Mouse (Mus musculus): Measurements from ENCODE around the gene Cfap20. TPM values are rescaled to one million over a fixed set of nuclear protein-coding genes. Genes with fewer than 3 reads are reported as not detected.

The Cfap20 gene
- polyA plus RNA-seq, 1 experiment from 2014 or later, result 195 TPM

- Histone ChIP-seq H3K4me1 (ENCODE audit: control insufficient read depth in 2 of 2, insufficient read depth in 2 of 2, low read length in 2 of 2) (peaks cover 38 to 41% of the 10 kb centered on the region in 2 experiments), H3K27ac (replicated peaks in 1 of 2; ENCODE audit: control insufficient read depth in 1 of 2, insufficient read depth in 1 of 2, low read depth in 2 of 2, low read length in 2 of 2) (peak overlapping the region; percentile 63 to 66), H3K4me2 (ENCODE audit: low read length) (no peak overlapping the region), H3K27me3 (ENCODE audit: control insufficient read depth, insufficient read depth, low read length) (no peaks in the 10 kb centered on the region), H3K9me3 (ENCODE audit: control insufficient read depth, low read length) (no peaks in the 10 kb centered on the region), H3K4me3 (ENCODE audit: control insufficient read depth in 1 of 2, insufficient read depth in 1 of 2, low read depth in 1 of 2, low read length in 2 of 2) (no peak overlapping the region), H3K36me3 (ENCODE audit: control insufficient read depth, insufficient read depth, low read length) (no peaks in the 10 kb centered on the region), H3K9ac (ENCODE audit: low read length) (peak overlapping the region; percentile 25)
- ATAC-seq (ENCODE audit: insufficient number of reproducible peaks, insufficient read depth, low FRiP score, low read depth), result peak; percentile 60
- WGBS, result 16% methylated on average over 8 of the region's 8 CpGs
These were observed 39.3 kb downstream of the Cfap20 start for GRCm38 (mm10) chr8:95395186-95395918.

DNA sequence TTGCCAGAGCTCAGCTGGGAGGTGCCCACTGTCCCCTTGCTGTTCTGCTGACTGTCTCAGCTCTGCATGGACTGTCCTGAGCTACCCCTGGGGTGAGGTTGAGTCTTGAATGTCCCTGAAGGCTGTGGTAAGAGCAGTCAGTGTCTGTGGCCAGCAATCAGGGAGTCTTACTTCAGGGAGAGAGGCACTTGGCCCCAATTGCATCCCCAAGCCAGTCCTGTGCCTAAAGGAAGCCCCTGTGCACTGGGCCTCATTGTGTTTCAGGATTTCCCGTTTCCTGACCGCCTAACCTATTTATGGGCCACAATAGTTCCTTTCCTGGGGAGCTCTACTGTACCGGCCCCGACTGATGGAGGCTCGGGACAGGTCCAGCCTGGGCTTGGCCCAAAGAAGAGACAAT lies 42.1 kb downstream of the Cfap20 start:
- Histone ChIP-seq H3K4me3 (ENCODE audit: control insufficient read depth in 1 of 2, insufficient read depth in 1 of 2, low read depth in 1 of 2, low read length in 2 of 2) (no peak overlapping the region), H3K9ac (ENCODE audit: low read length) (peak overlapping the region; percentile 16; the same call in 1 of the 2 replicates), H3K4me1 (ENCODE audit: control insufficient read depth in 2 of 2, insufficient read depth in 2 of 2, low read length in 2 of 2) (peaks cover 37 to 39% of the 10 kb centered on the region in 2 experiments), H3K9me3 (ENCODE audit: control insufficient read depth, low read length) (no peaks in the 10 kb centered on the region), H3K36me3 (ENCODE audit: control insufficient read depth, insufficient read depth, low read length) (no peaks in the 10 kb centered on the region), H3K27ac (replicated peaks in 1 of 2; ENCODE audit: control insufficient read depth in 1 of 2, insufficient read depth in 1 of 2, low read depth in 2 of 2, low read length in 2 of 2) (peak overlapping the region; percentile 20 to 76; a peak in 3 of 4 replicates), H3K27me3 (ENCODE audit: control insufficient read depth, insufficient read depth, low read length) (no peaks in the 10 kb centered on the region), H3K4me2 (ENCODE audit: low read length) (no peak overlapping the region)
- WGBS, result 54% methylated on average over 5 of the region's 5 CpGs
- peak; percentile 55 for ATAC-seq (ENCODE audit: insufficient number of reproducible peaks, insufficient read depth, low FRiP score, low read depth)

DNA sequence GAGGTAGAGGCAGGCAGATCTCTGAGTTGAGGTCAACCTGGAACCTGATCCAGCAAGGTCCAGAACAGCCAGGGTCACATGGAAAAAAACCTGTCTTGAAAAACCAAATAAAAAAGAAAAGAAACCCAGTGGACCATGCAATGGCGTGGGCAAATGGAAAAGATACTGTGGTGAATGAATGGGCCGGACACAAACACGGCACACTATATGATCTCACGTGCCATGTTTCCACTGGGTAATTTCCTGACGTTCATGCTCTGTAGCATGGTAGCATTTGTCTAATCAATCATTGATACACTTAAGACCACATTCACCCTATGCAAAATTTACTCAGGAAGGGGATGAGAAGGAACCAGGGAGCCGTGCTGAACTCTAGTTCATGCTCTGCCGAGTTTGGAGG lies 43.6 kb downstream of the Cfap20 start:
- peaks cover 22 to 25% of the 10 kb centered on the region in 2 experiments for H3K4me1 ChIP-seq (ENCODE audit: control insufficient read depth in 2 of 2, insufficient read depth in 2 of 2, low read length in 2 of 2)

GRCm38 (mm10) chr8:95390312-95390711 lies 44.4 kb downstream of the Cfap20 start:
- WGBS, result 40% methylated on average over 4 of the region's 4 CpGs
- Histone ChIP-seq H3K4me3 (ENCODE audit: control insufficient read depth in 1 of 2, insufficient read depth in 1 of 2, low read depth in 1 of 2, low read length in 2 of 2) (no peak overlapping the region), H3K27me3 (ENCODE audit: control insufficient read depth, insufficient read depth, low read length) (no peaks in the 10 kb centered on the region), H3K9ac (ENCODE audit: low read length) (no peak overlapping the region), H3K36me3 (ENCODE audit: control insufficient read depth, insufficient read depth, low read length) (no peaks in the 10 kb centered on the region), H3K4me2 (ENCODE audit: low read length) (no peak overlapping the region), H3K27ac (replicated peaks in 1 of 2; ENCODE audit: control insufficient read depth in 1 of 2, insufficient read depth in 1 of 2, low read depth in 2 of 2, low read length in 2 of 2) (0 out of 4 replicates have a peak overlapping the region, but pooled peaks of 1 of the 2 experiments have one; percentile 6), H3K4me1 (ENCODE audit: control insufficient read depth in 2 of 2, insufficient read depth in 2 of 2, low read length in 2 of 2) (peaks cover 14 to 19% of the 10 kb centered on the region in 2 experiments), H3K9me3 (ENCODE audit: control insufficient read depth, low read length) (no peaks in the 10 kb centered on the region)
- no peak for ATAC-seq (ENCODE audit: insufficient number of reproducible peaks, insufficient read depth, low FRiP score, low read depth)

More for the DNA sequence above, 43.6 kb downstream of the Cfap20 start:
- Histone ChIP-seq H3K4me2 (ENCODE audit: low read length) (no peak overlapping the region), H3K9ac (ENCODE audit: low read length) (no peak overlapping the region), H3K27ac (replicated peaks in 1 of 2; ENCODE audit: control insufficient read depth in 1 of 2, insufficient read depth in 1 of 2, low read depth in 2 of 2, low read length in 2 of 2) (0 out of 4 replicates have a peak overlapping the region, but pooled peaks of 1 of the 2 experiments have one; percentile 6), H3K27me3 (ENCODE audit: control insufficient read depth, insufficient read depth, low read length) (no peaks in the 10 kb centered on the region), H3K9me3 (ENCODE audit: control insufficient read depth, low read length) (no peaks in the 10 kb centered on the region), H3K4me3 (ENCODE audit: control insufficient read depth in 1 of 2, insufficient read depth in 1 of 2, low read depth in 1 of 2, low read length in 2 of 2) (no peak overlapping the region), H3K36me3 (ENCODE audit: control insufficient read depth, insufficient read depth, low read length) (no peaks in the 10 kb centered on the region)
- ATAC-seq (ENCODE audit: insufficient number of reproducible peaks, insufficient read depth, low FRiP score, low read depth), result no peak
- WGBS, result 66% methylated on average over 7 of the region's 7 CpGs

DNA sequence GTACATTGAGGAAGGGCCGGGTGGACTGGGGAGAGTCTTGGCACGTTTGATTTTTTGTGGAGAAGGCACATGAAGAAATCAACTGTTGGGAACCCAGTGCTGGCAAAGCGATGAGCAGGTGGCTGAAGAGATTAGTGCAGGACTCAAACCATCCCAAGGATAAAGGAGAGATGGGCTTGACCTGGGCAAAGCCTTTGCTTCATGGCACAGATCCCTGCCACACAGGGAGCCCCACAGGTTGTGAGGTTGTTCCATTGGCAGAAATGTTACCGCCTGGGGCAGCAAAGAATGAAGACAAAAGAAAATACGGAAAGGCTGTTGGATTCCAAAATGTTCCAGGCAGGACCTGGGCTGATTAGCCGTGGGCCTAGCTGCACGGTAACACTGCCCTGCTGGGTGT lies 46.7 kb downstream of the Cfap20 start:
- Histone ChIP-seq H3K4me1 (ENCODE audit: control insufficient read depth in 2 of 2, insufficient read depth in 2 of 2, low read length in 2 of 2) (peaks cover 0 to 3% of the 10 kb centered on the region in 2 experiments; a peak in 2 of 4 replicates), H3K4me2 (ENCODE audit: low read length) (no peak overlapping the region), H3K9me3 (ENCODE audit: control insufficient read depth, low read length) (no peaks in the 10 kb centered on the region), H3K4me3 (ENCODE audit: control insufficient read depth in 1 of 2, insufficient read depth in 1 of 2, low read depth in 1 of 2, low read length in 2 of 2) (no peak overlapping the region), H3K36me3 (ENCODE audit: control insufficient read depth, insufficient read depth, low read length) (no peaks in the 10 kb centered on the region), H3K9ac (ENCODE audit: low read length) (no peak overlapping the region), H3K27ac (replicated peaks in 1 of 2; ENCODE audit: control insufficient read depth in 1 of 2, insufficient read depth in 1 of 2, low read depth in 2 of 2, low read length in 2 of 2) (no peak overlapping the region), H3K27me3 (ENCODE audit: control insufficient read depth, insufficient read depth, low read length) (no peaks in the 10 kb centered on the region)
- ATAC-seq (ENCODE audit: insufficient number of reproducible peaks, insufficient read depth, low FRiP score, low read depth), result no peak
- WGBS, result 79% methylated on average over 7 of the region's 7 CpGs

GRCm38 (mm10) chr8:95387221-95387620 lies 47.4 kb downstream of the Cfap20 start:
- no peak overlapping the region for H3K27ac ChIP-seq (replicated peaks in 1 of 2; ENCODE audit: control insufficient read depth in 1 of 2, insufficient read depth in 1 of 2, low read depth in 2 of 2, low read length in 2 of 2)
- ATAC-seq (ENCODE audit: insufficient number of reproducible peaks, insufficient read depth, low FRiP score, low read depth), result no peak
- 89% methylated on average over 10 of the region's 10 CpGs for WGBS
- no peaks in the 10 kb centered on the region for H3K36me3 ChIP-seq (ENCODE audit: control insufficient read depth, insufficient read depth, low read length)
- no peaks in the 10 kb centered on the region for H3K27me3 ChIP-seq (ENCODE audit: control insufficient read depth, insufficient read depth, low read length)
- H3K4me2 ChIP-seq (ENCODE audit: low read length), result no peak overlapping the region
- no peak overlapping the region for H3K4me3 ChIP-seq (ENCODE audit: control insufficient read depth in 1 of 2, insufficient read depth in 1 of 2, low read depth in 1 of 2, low read length in 2 of 2)
- H3K9ac ChIP-seq (ENCODE audit: low read length), result no peak overlapping the region
- H3K4me1 ChIP-seq (ENCODE audit: control insufficient read depth in 2 of 2, insufficient read depth in 2 of 2, low read length in 2 of 2), result peaks cover 0 to 3% of the 10 kb centered on the region in 2 experiments; a peak in 1 of 4 replicates
- no peaks in the 10 kb centered on the region for H3K9me3 ChIP-seq (ENCODE audit: control insufficient read depth, low read length)

DNA sequence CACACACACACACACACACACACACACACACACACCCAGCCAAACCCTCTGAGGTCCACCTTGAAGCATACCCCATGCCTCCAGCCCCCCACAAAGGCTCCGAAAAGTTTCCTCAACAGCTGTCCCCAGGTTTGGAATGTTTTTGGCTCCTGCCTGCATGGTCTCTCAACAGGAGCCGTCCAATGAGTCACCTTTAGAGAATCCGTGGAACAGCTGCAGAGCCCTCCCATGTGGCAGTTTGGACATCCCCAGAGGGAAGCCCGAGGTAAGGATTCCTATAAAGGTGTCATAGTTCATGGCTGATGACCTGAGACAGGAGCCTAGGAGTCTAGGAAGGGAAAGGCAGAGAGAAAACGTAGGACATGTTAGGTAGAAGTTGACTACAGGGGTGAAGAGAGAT lies 48.6 kb downstream of the Cfap20 start:
- 0 out of 2 replicates have a peak, but pooled peaks cover 3% of the 10 kb centered on the region for H3K9me3 ChIP-seq (ENCODE audit: control insufficient read depth, low read length)
- H3K4me2 ChIP-seq (ENCODE audit: low read length), result no peak overlapping the region
- no peak overlapping the region for H3K4me3 ChIP-seq (ENCODE audit: control insufficient read depth in 1 of 2, insufficient read depth in 1 of 2, low read depth in 1 of 2, low read length in 2 of 2)
- no peaks in the 10 kb centered on the region for H3K36me3 ChIP-seq (ENCODE audit: control insufficient read depth, insufficient read depth, low read length)
- H3K9ac ChIP-seq (ENCODE audit: low read length), result no peak overlapping the region
- H3K4me1 ChIP-seq (ENCODE audit: control insufficient read depth in 2 of 2, insufficient read depth in 2 of 2, low read length in 2 of 2), result no peaks in the 10 kb centered on the region
- no peak overlapping the region for H3K27ac ChIP-seq (replicated peaks in 1 of 2; ENCODE audit: control insufficient read depth in 1 of 2, insufficient read depth in 1 of 2, low read depth in 2 of 2, low read length in 2 of 2)
- H3K27me3 ChIP-seq (ENCODE audit: control insufficient read depth, insufficient read depth, low read length), result no peaks in the 10 kb centered on the region
- 54% methylated on average over 5 of the region's 5 CpGs for WGBS
- no peak for ATAC-seq (ENCODE audit: insufficient number of reproducible peaks, insufficient read depth, low FRiP score, low read depth)
